Mouse (Mus musculus): ENCODE data around the gene Bnip1.

Gene Bnip1

DNA sequence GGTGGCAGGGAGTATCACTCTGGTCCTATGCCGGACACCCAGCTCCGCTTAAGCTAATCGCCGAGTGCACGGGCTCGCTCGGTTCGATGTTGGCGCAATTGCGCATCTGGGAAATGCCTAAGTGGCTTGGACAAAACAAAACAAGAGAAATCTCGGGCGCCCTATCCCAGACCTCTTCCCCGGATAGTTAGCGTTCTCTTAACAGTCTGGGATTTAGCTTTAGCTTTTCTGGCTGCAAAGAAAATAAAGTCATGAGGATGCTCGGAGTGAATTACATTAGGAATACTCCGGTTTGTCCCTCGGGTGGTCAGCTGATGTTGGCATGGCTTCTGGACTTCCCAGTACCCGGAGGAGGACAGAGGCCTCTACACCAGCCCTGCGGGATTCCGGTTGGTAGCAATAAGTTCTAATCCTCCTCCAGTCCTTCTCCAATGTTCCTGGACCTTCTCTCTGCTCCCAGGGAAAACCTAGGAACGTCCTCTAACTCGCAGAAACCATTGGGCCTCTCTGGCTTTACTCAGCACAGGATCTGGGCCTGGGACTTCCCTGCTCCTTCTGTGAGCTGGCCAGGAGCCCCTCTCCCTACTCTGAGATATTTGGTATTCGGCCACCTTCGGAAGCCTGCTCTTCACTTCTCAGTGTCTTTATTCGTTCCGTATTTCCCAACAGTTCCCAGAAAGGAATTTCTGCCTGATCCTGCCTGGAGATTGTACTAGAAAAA, 59.0 kb downstream of the Bnip1 start:
- DNase-seq (ENCODE audit: low read depth, low spot score) = no peak

DNA sequence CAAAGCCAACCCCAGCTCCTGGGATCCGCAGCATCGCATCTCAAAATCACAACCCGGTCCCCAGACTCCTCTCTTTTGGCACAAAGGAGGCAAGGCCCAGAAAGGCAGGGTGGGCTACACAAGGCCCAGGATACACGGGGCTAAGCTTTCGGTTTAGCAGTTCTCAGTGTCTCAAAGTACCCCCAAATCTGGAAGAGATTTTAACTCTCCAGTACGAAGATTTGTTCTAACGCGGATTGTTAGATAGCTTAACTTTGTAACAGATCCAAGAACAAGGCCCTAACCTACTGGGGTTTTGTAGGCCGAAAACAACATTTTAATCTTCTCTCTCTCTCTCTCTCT, 59.5 kb downstream of the Bnip1 start:
- no peak for DNase-seq (ENCODE audit: low read depth, low spot score)

DNA sequence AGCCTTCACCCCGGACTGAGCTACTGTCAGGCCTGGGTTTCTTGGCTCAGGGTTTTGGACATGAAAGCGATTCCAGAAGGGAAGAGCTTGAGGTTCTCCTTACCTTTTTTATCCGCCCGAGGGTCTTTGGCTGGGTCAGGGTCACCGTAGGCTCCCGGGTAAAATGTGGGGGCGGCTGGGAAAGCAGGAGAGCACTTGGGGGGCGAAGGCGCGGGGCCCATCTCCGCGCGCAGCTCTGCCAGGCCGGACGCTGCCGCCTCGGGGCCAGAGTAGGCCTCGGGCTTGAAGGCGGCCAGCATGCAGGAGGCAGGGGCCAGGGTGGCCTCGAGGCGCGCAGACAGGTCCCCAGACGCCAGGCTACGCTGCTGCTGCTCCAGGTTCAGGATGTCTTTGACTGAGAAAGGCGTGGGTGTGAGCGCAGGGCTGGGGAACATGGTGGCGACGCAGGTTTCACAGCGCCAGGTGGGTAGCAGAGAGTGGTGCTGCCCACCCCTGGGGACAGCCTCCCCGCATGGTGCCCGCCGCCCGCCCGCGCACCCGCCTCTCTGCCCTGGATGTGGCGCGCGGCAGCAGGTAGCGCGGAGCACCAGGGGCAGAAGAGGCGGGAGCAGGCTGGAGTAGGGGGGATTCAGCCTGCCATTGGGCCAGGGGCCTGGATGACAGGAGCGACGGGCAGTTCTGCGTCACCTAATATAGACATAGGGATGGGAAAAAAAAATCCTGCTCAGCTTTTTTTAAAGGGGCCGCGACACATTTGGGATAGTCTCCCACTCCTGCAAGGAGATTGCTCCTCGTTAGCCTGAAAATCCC, 60.3 kb downstream of the Bnip1 start:
- DNase-seq (ENCODE audit: low read depth, low spot score) = no peak

DNA sequence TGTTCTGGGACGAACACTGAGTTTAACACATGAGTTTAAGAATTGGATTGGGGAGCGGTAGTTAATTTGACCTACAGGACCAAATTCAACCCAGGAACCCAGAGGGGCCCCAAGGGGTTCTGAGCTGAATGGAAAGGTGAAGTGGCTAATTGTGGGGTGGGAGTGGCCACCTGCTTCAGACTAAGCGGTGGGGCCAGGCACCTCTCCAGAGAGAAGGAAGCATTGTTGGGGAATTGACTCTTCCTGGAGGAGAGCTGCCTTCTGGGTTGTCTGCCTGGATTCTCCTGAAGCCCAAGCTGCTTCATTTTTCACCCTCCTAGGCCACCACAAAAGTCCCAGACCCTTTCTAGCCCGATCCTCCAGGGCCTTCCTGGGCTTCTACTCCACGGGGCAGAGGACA, 61.1 kb downstream of the Bnip1 start:
- no peak for DNase-seq (ENCODE audit: low read depth, low spot score)

All from mesoderm, embryonic 11.5 days (tissue).